Mouse (Mus musculus): ENCODE measurements around the gene Lrwd1. TPM values are rescaled to one million over a fixed set of nuclear protein-coding genes. Genes with fewer than 3 reads are reported as not detected.
"Not testable (repeated sequence)": the region's sequence is repeated elsewhere in the genome, so short reads cannot be mapped to it uniquely, and the experiment has no call there.

Gene Lrwd1
- polyA plus RNA-seq, 1 experiment from 2014 or later, result 29.7 TPM

DNA sequence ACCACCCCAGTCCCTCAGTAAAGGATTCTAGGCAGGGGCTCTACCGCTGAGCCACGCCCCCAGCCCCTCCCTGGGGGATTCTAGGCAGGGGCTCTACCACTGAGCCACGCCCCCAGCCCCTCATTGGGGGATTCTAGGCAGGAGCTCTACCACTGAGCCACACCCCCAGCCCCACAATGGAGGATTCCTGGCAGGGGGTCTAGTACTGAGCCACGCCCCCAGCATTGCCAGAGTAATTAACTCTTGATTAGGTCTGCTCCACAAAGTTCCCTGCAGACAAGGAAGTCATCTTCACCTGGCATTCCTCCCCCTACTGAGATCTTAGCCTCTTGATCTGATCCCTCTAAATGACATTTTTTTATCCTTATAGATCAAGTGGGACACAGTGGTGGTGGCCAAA is 22.3 kb downstream of the Lrwd1 start:
- not testable (repeated sequence) for DNase-seq (ENCODE audit: low spot score); H3K4me2 ChIP-seq (ENCODE audit: low read depth, low read length); H3K9me3 ChIP-seq (ENCODE audit: control insufficient read depth, low read length); H3K27me3 ChIP-seq (replicated peaks; ENCODE audit: control insufficient read depth, insufficient read depth, low read length); H3K36me3 ChIP-seq (ENCODE audit: control insufficient read depth, insufficient read depth, low read length); ATAC-seq (ENCODE audit: low read depth); H3K27ac ChIP-seq (replicated peaks; ENCODE audit: low read depth, low read length); H3K4me3 ChIP-seq (ENCODE audit: low read depth, low read length); H3K9ac ChIP-seq (ENCODE audit: low read depth, low read length)
- 46% methylated on average over 4 of the region's 4 CpGs for WGBS
- peaks cover 14% of the 10 kb centered on the region for H3K4me1 ChIP-seq (ENCODE audit: control insufficient read depth, insufficient read depth, low read length)

- WGBS, result 75% methylated on average over 3 of the region's 3 CpGs
- Histone ChIP-seq H3K4me2 (ENCODE audit: low read depth, low read length) (no peak overlapping the region), H3K9ac (ENCODE audit: low read depth, low read length) (no peak overlapping the region), H3K27me3 (replicated peaks; ENCODE audit: control insufficient read depth, insufficient read depth, low read length) (no peaks in the 10 kb centered on the region), H3K27ac (replicated peaks; ENCODE audit: low read depth, low read length) (no peak overlapping the region), H3K4me1 (ENCODE audit: control insufficient read depth, insufficient read depth, low read length) (no peaks in the 10 kb centered on the region), H3K9me3 (ENCODE audit: control insufficient read depth, low read length) (no peaks in the 10 kb centered on the region), H3K4me3 (ENCODE audit: low read depth, low read length) (no peak overlapping the region), H3K36me3 (ENCODE audit: control insufficient read depth, insufficient read depth, low read length) (no peaks in the 10 kb centered on the region)
- no peak for DNase-seq (ENCODE audit: low spot score)
- ATAC-seq (ENCODE audit: low read depth), result no peak
Measured at GRCm38 (mm10) chr5:136109042-136109441, 26.8 kb downstream of the Lrwd1 start.

- no peak overlapping the region for H3K4me3 ChIP-seq (ENCODE audit: low read depth, low read length)
- H3K4me2 ChIP-seq (ENCODE audit: low read depth, low read length), result no peak overlapping the region
- 41% methylated on average over 2 of the region's 2 CpGs for WGBS
- DNase-seq (ENCODE audit: low spot score), result no peak
- ATAC-seq (ENCODE audit: low read depth), result no peak
- no peaks in the 10 kb centered on the region for H3K4me1 ChIP-seq (ENCODE audit: control insufficient read depth, insufficient read depth, low read length)
- H3K27me3 ChIP-seq (replicated peaks; ENCODE audit: control insufficient read depth, insufficient read depth, low read length), result no peaks in the 10 kb centered on the region
- no peak overlapping the region for H3K9ac ChIP-seq (ENCODE audit: low read depth, low read length)
- no peaks in the 10 kb centered on the region for H3K9me3 ChIP-seq (ENCODE audit: control insufficient read depth, low read length)
- H3K36me3 ChIP-seq (ENCODE audit: control insufficient read depth, insufficient read depth, low read length), result no peaks in the 10 kb centered on the region
- H3K27ac ChIP-seq (replicated peaks; ENCODE audit: low read depth, low read length), result no peak overlapping the region
Measured at GRCm38 (mm10) chr5:136108486-136108885, 27.4 kb downstream of the Lrwd1 start.

- Histone ChIP-seq H3K4me2 (ENCODE audit: low read depth, low read length) (no peak overlapping the region), H3K4me3 (ENCODE audit: low read depth, low read length) (no peak overlapping the region), H3K4me1 (ENCODE audit: control insufficient read depth, insufficient read depth, low read length) (peaks cover 3% of the 10 kb centered on the region; the same call in 1 of the 2 replicates), H3K27me3 (replicated peaks; ENCODE audit: control insufficient read depth, insufficient read depth, low read length) (0 out of 2 replicates have a peak, but pooled peaks cover 4% of the 10 kb centered on the region), H3K36me3 (ENCODE audit: control insufficient read depth, insufficient read depth, low read length) (no peaks in the 10 kb centered on the region), H3K9me3 (ENCODE audit: control insufficient read depth, low read length) (no peaks in the 10 kb centered on the region), H3K27ac (replicated peaks; ENCODE audit: low read depth, low read length) (no peak overlapping the region), H3K9ac (ENCODE audit: low read depth, low read length) (no peak overlapping the region)
- no peak for DNase-seq (ENCODE audit: low spot score)
- ATAC-seq (ENCODE audit: low read depth), result no peak
- WGBS, result 90% methylated on average over 5 of the region's 5 CpGs
Measured at GRCm38 (mm10) chr5:136104511-136104910, 31.4 kb downstream of the Lrwd1 start.

- 0 out of 2 replicates have a peak, but pooled peaks cover 4% of the 10 kb centered on the region for H3K27me3 ChIP-seq (replicated peaks; ENCODE audit: control insufficient read depth, insufficient read depth, low read length)
- no peak overlapping the region for H3K27ac ChIP-seq (replicated peaks; ENCODE audit: low read depth, low read length)
- peak overlapping the region; percentile 35 for H3K4me3 ChIP-seq (ENCODE audit: low read depth, low read length)
- peaks cover 3% of the 10 kb centered on the region; the same call in 1 of the 2 replicates for H3K4me1 ChIP-seq (ENCODE audit: control insufficient read depth, insufficient read depth, low read length)
- peak overlapping the region; percentile 48 for H3K9ac ChIP-seq (ENCODE audit: low read depth, low read length)
- H3K36me3 ChIP-seq (ENCODE audit: control insufficient read depth, insufficient read depth, low read length), result no peaks in the 10 kb centered on the region
- ATAC-seq (ENCODE audit: low read depth), result peak; percentile 89
- H3K9me3 ChIP-seq (ENCODE audit: control insufficient read depth, low read length), result no peaks in the 10 kb centered on the region
- H3K4me2 ChIP-seq (ENCODE audit: low read depth, low read length), result peak overlapping the region; percentile 57
- peak; percentile 81 for DNase-seq (ENCODE audit: low spot score)
- WGBS, result 8% methylated on average over 35 of the region's 41 CpGs
Measured at GRCm38 (mm10) chr5:136102099-136102820, 33.6 kb downstream of the Lrwd1 start.

DNA sequence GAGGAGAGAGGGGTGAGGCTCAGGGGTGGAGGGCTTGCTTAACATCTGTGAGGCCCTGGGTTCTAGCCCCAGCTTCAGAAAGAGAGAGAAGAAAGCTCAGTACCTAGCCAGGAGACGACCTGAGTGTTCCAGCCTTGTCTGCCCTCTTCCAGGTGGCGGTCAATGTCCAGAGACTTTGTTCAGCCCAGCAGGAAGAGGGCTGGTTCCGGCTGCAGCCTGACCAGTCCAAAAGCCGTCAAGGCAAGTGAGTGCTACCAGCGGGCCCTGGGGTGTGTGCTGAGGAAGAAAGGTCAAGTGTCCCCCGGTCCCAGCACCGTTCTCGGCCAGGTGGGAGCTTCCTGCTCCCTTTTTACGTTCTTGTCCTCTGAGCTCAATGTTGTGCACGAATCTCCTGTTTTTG is 37.3 kb downstream of the Lrwd1 start:
- ATAC-seq (ENCODE audit: low read depth), result no peak
- whole genome bisulfite sequencing, result 83% methylated on average over 10 of the region's 10 CpGs

GRCm38 (mm10) chr5:136095089-136095488 is 40.8 kb downstream of the Lrwd1 start:
- Histone ChIP-seq H3K27me3 (replicated peaks; ENCODE audit: control insufficient read depth, insufficient read depth, low read length) (no peaks in the 10 kb centered on the region), H3K4me3 (ENCODE audit: low read depth, low read length) (no peak overlapping the region), H3K36me3 (ENCODE audit: control insufficient read depth, insufficient read depth, low read length) (no peaks in the 10 kb centered on the region), H3K27ac (replicated peaks; ENCODE audit: low read depth, low read length) (no peak overlapping the region), H3K9me3 (ENCODE audit: control insufficient read depth, low read length) (no peaks in the 10 kb centered on the region), H3K4me1 (ENCODE audit: control insufficient read depth, insufficient read depth, low read length) (no peaks in the 10 kb centered on the region), H3K4me2 (ENCODE audit: low read depth, low read length) (no peak overlapping the region), H3K9ac (ENCODE audit: low read depth, low read length) (no peak overlapping the region)
- 75% methylated on average over 7 of the region's 7 CpGs for WGBS
- no peak for DNase-seq (ENCODE audit: low spot score)
- no peak for ATAC-seq (ENCODE audit: low read depth)

More for the DNA sequence above, 37.3 kb downstream of the Lrwd1 start:
- Histone ChIP-seq H3K4me3 (ENCODE audit: low read depth, low read length) (no peak overlapping the region), H3K4me2 (ENCODE audit: low read depth, low read length) (no peak overlapping the region), H3K4me1 (ENCODE audit: control insufficient read depth, insufficient read depth, low read length) (peaks cover 3% of the 10 kb centered on the region; the same call in 1 of the 2 replicates), H3K9ac (ENCODE audit: low read depth, low read length) (no peak overlapping the region), H3K36me3 (ENCODE audit: control insufficient read depth, insufficient read depth, low read length) (no peaks in the 10 kb centered on the region), H3K27ac (replicated peaks; ENCODE audit: low read depth, low read length) (no peak overlapping the region), H3K27me3 (replicated peaks; ENCODE audit: control insufficient read depth, insufficient read depth, low read length) (0 out of 2 replicates have a peak, but pooled peaks cover 4% of the 10 kb centered on the region), H3K9me3 (ENCODE audit: control insufficient read depth, low read length) (no peaks in the 10 kb centered on the region)
- no peak for DNase-seq (ENCODE audit: low spot score)

DNA sequence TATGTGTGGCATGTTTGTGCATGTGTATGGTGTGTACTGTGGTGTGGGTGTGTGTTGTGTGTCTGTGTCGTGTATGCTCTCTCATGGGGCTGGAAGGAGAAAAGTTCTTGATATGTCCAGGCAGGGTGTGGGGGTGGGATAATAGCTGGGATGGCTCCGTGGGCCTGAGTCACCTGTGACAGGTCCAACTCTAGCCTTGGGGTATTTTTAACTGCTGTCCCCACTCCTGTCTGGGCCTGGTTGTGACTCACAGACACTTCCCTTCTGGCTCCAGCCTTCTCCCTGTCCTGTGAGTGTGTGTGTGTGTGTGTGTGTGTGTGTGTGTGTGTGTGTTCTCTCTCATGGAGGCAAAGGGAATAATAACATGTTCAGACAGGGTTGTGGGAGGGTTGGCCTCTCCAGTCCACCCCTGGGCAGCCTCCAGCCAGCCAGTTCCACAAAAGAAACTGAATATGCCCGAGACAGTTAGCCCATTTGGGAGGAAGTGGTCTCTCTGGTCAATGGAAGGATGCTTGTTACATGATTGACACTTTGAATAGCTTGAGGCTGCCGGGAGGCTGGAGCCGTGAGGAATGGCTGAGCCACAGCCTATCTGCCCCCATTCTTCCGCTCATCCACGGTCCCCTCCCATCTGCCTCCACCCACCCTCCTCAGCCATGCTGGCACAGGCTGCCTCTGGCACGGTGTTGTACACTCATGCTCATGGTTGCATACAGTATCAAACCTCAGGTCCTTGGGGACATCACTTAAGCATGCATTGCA is 41.4 kb downstream of the Lrwd1 start:
- ATAC-seq (ENCODE audit: low read depth) (peak; percentile 39; the same call in 1 of the 2 replicates), DNase-seq (ENCODE audit: low spot score) (peak; percentile 41)
- H3K9me3 ChIP-seq (ENCODE audit: control insufficient read depth, low read length), result no peaks in the 10 kb centered on the region
- no peak overlapping the region for H3K4me2 ChIP-seq (ENCODE audit: low read depth, low read length)
- H3K36me3 ChIP-seq (ENCODE audit: control insufficient read depth, insufficient read depth, low read length), result no peaks in the 10 kb centered on the region
- no peak overlapping the region for H3K9ac ChIP-seq (ENCODE audit: low read depth, low read length)
- H3K4me1 ChIP-seq (ENCODE audit: control insufficient read depth, insufficient read depth, low read length), result no peaks in the 10 kb centered on the region
- H3K4me3 ChIP-seq (ENCODE audit: low read depth, low read length), result no peak overlapping the region
- no peaks in the 10 kb centered on the region for H3K27me3 ChIP-seq (replicated peaks; ENCODE audit: control insufficient read depth, insufficient read depth, low read length)
- WGBS, result 47% methylated on average over 8 of the region's 8 CpGs
- H3K27ac ChIP-seq (replicated peaks; ENCODE audit: low read depth, low read length), result no peak overlapping the region
